ENCODE assay signal across 10 mouse cellular contexts in the genomic region with DNA sequence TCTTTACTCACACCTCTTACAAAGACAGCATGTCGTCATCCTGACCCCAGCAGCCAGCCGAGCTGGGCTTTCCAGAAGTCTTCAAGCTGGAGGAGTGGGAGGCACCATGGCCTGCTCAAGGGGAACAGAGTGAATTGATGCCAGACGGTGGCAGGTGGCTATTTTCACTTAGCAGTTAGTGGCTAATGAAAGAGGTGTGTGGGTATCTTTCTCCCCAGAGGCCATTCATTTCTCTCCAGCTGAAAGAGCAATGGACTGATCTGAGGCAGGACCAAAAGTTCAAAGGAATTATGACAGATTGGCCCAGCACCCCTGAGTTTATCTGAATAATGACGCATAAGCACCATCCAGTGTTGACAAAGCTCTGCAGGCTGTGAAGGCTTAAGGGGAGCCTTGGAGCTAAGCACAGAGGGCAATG.
DNase-seq lines count a peak whose midpoint lies in the region; ATAC-seq and TF ChIP-seq lines count a peak whose summit lies in the region.
"Had no signal": no experiment of that assay in that cellular context is flagged by ENCODE, and none has a peak within 500 bp of the region (broad histone marks: within the 10 kb centered on the region; RNA-seq: fewer than 3 reads in every experiment).

No protein-coding gene starts in this region.

- no peak for DNase-seq in forebrain, embryonic 10.5 days (ENCODE audit: extremely low spot score, low spot score)
- peak; percentile 81 for DNase-seq in kidney, postnatal 0 days (ENCODE audit: low spot score)
- no peak for DNase-seq in kidney, adult 9 months
- peak; percentile 53 for DNase-seq in lung, postnatal 14 days
- DNase-seq in retina, postnatal 1 day, result no peak
- DNase-seq in layer of hippocampus, postnatal 36 days, result no peak
- DNase-seq: liver, embryonic 13.5 days; thymus, postnatal 14 days had no signal

- peak; percentile 63; the same call in 1 of the 2 replicates for ATAC-seq in forebrain, embryonic 12.5 days (ENCODE audit: low FRiP score)
- peak; percentile 68 for ATAC-seq in kidney, postnatal 0 days (replicated peaks; ENCODE audit: low FRiP score, low read depth)
- peak; percentile 38; the same call in 1 of the 2 replicates for ATAC-seq in forebrain, embryonic 16.5 days

- H3K4me3 ChIP-seq in forebrain, embryonic 12.5 days (replicated peaks), result no peak overlapping the region
- no peak overlapping the region for H3K4me3 ChIP-seq in forebrain, embryonic 10.5 days
- no peak overlapping the region for H3K4me3 ChIP-seq in kidney, postnatal 0 days (replicated peaks; ENCODE audit: low read depth, low read length)
- H3K4me3 ChIP-seq in forebrain, embryonic 16.5 days (replicated peaks; ENCODE audit: low read length), result no peak overlapping the region
- H3K4me3 ChIP-seq: liver, embryonic 13.5 days had no signal

- TF ChIP-seq CTCF in kidney, postnatal 0 days (IDR thresholded peaks at IDR 0.05; ENCODE audit: low read depth), result no peak

- H3K9me3 ChIP-seq in forebrain, embryonic 12.5 days, result no peaks in the 10 kb centered on the region
- H3K9me3 ChIP-seq in forebrain, embryonic 10.5 days, result no peaks in the 10 kb centered on the region
- no peaks in the 10 kb centered on the region for H3K9me3 ChIP-seq in kidney, postnatal 0 days (replicated peaks; ENCODE audit: low read length)
- no peaks in the 10 kb centered on the region for H3K9me3 ChIP-seq in forebrain, embryonic 16.5 days (ENCODE audit: control insufficient read depth, low read length)
- H3K9me3 ChIP-seq: liver, embryonic 13.5 days had no signal

- no peak overlapping the region for H3K27ac ChIP-seq in forebrain, embryonic 12.5 days
- H3K27ac ChIP-seq in forebrain, embryonic 10.5 days, result no peak overlapping the region
- H3K27ac ChIP-seq in kidney, postnatal 0 days, result no peak overlapping the region
- H3K27ac ChIP-seq in forebrain, embryonic 16.5 days (ENCODE audit: low read length), result no peak overlapping the region
- H3K27ac ChIP-seq: liver, embryonic 13.5 days had no signal

- no peaks in the 10 kb centered on the region for H3K27me3 ChIP-seq in forebrain, embryonic 12.5 days
- no peaks in the 10 kb centered on the region for H3K27me3 ChIP-seq in forebrain, embryonic 10.5 days (ENCODE audit: poor library complexity, severe bottlenecking)
- H3K27me3 ChIP-seq in kidney, postnatal 0 days (ENCODE audit: insufficient read depth, low read length), result no peaks in the 10 kb centered on the region
- no peaks in the 10 kb centered on the region for H3K27me3 ChIP-seq in forebrain, embryonic 16.5 days (replicated peaks; ENCODE audit: control insufficient read depth, insufficient read depth, low read length)
- H3K27me3 ChIP-seq: liver, embryonic 13.5 days had no signal

- 35% methylated on average over 4 of the region's 4 CpGs for WGBS in forebrain, embryonic 12.5 days
- 41% methylated on average over 4 of the region's 4 CpGs for WGBS in forebrain, embryonic 10.5 days
- WGBS in kidney, postnatal 0 days, result 28% methylated on average over 4 of the region's 4 CpGs
- WGBS in forebrain, embryonic 16.5 days, result 33% methylated on average over 4 of the region's 4 CpGs

- no peak overlapping the region for H3K9ac ChIP-seq in forebrain, embryonic 12.5 days
- H3K9ac ChIP-seq in kidney, postnatal 0 days (ENCODE audit: low read depth, low read length), result no peak overlapping the region
- H3K9ac ChIP-seq in forebrain, embryonic 16.5 days (replicated peaks; ENCODE audit: low read depth, low read length), result no peak overlapping the region
- H3K9ac ChIP-seq: liver, embryonic 13.5 days had no signal

- no peak overlapping the region for H3K4me2 ChIP-seq in forebrain, embryonic 12.5 days
- H3K4me2 ChIP-seq in kidney, postnatal 0 days (ENCODE audit: low read length), result no peak overlapping the region
- H3K4me2 ChIP-seq in forebrain, embryonic 16.5 days (ENCODE audit: low read length), result no peak overlapping the region
- H3K4me2 ChIP-seq: liver, embryonic 13.5 days had no signal

- no peaks in the 10 kb centered on the region for H3K36me3 ChIP-seq in forebrain, embryonic 12.5 days (replicated peaks)
- H3K36me3 ChIP-seq in forebrain, embryonic 10.5 days (replicated peaks), result no peaks in the 10 kb centered on the region
- no peaks in the 10 kb centered on the region for H3K36me3 ChIP-seq in kidney, postnatal 0 days (ENCODE audit: insufficient read depth, low read length)
- no peaks in the 10 kb centered on the region for H3K36me3 ChIP-seq in forebrain, embryonic 16.5 days (ENCODE audit: control insufficient read depth, insufficient read depth)
- H3K36me3 ChIP-seq: liver, embryonic 13.5 days had no signal

- peaks cover 16% of the 10 kb centered on the region for H3K4me1 ChIP-seq in forebrain, embryonic 12.5 days
- H3K4me1 ChIP-seq in forebrain, embryonic 10.5 days, result peaks cover 46% of the 10 kb centered on the region
- no peaks in the 10 kb centered on the region for H3K4me1 ChIP-seq in kidney, postnatal 0 days (replicated peaks; ENCODE audit: insufficient read depth, low read length)
- H3K4me1 ChIP-seq in forebrain, embryonic 16.5 days (replicated peaks; ENCODE audit: control insufficient read depth, insufficient read depth, low read length), result peaks cover 14% of the 10 kb centered on the region

Comparison
In these comparisons a context has a peak if more than half of its experiments do, and no peak if none do; other contexts are left out.
1. DNase-seq: peak in kidney, postnatal 0 days (single experiment) and lung, postnatal 14 days (single experiment); none in forebrain, embryonic 10.5 days (single experiment), kidney, adult 9 months (single experiment), retina, postnatal 1 day (single experiment) and layer of hippocampus, postnatal 36 days (0 of 2).
2. Peak in every context shown above with its lines, with median percentiles within 50 percentile points of each other: ATAC-seq.